Mouse (Mus musculus): ENCODE results near the gene Zic1.

Zic1 gene

GRCm38 (mm10) chr9:91384693-91385560, 19.3 kb upstream of the Zic1 start:
- no peak for DNase-seq (ENCODE audit: low spot score in 2 of 2)

GRCm38 (mm10) chr9:91384136-91384500, 18.5 kb upstream of the Zic1 start:
- DNase-seq (ENCODE audit: low spot score in 2 of 2), result no peak

GRCm38 (mm10) chr9:91383441-91384135, 18.0 kb upstream of the Zic1 start:
- DNase-seq (ENCODE audit: low spot score in 2 of 2), result no peak

- DNase-seq (ENCODE audit: low spot score in 2 of 2), result no peak
Measured at GRCm38 (mm10) chr9:91382471-91383255, 17.1 kb upstream of the Zic1 start.

GRCm38 (mm10) chr9:91382111-91382379, 16.4 kb upstream of the Zic1 start:
- no peak for DNase-seq (ENCODE audit: low spot score in 2 of 2)

- no peak for DNase-seq (ENCODE audit: low spot score in 2 of 2)
Measured at GRCm38 (mm10) chr9:91381284-91382110, 15.9 kb upstream of the Zic1 start.

- DNase-seq (ENCODE audit: low spot score in 2 of 2), result no peak
Measured at GRCm38 (mm10) chr9:91380458-91380914, 14.9 kb upstream of the Zic1 start.

GRCm38 (mm10) chr9:91379781-91380457, 14.3 kb upstream of the Zic1 start:
- DNase-seq (ENCODE audit: low spot score in 2 of 2), result no peak

- DNase-seq (ENCODE audit: low spot score in 2 of 2), result no peak
Measured at GRCm38 (mm10) chr9:91379300-91379635, 13.7 kb upstream of the Zic1 start.

GRCm38 (mm10) chr9:91378411-91379299, 13.0 kb upstream of the Zic1 start:
- DNase-seq (ENCODE audit: low spot score in 2 of 2), result no peak

GRCm38 (mm10) chr9:91377873-91378150, 12.2 kb upstream of the Zic1 start:
- no peak for DNase-seq (ENCODE audit: low spot score in 2 of 2)

GRCm38 (mm10) chr9:91377036-91377872, 11.6 kb upstream of the Zic1 start:
- DNase-seq (ENCODE audit: low spot score in 2 of 2), result no peak

- DNase-seq (ENCODE audit: low spot score in 2 of 2), result no peak
Measured at GRCm38 (mm10) chr9:91374665-91375064, 9.1 kb upstream of the Zic1 start.

GRCm38 (mm10) chr9:91373811-91374575, 8.4 kb upstream of the Zic1 start:
- no peak for DNase-seq (ENCODE audit: low spot score in 2 of 2)

GRCm38 (mm10) chr9:91371608-91372007, 6.0 kb upstream of the Zic1 start:
- DNase-seq (ENCODE audit: low spot score in 2 of 2), result no peak

- no peak for DNase-seq (ENCODE audit: low spot score in 2 of 2)
Measured at GRCm38 (mm10) chr9:91371011-91371410, 5.4 kb upstream of the Zic1 start.

GRCm38 (mm10) chr9:91370191-91370708, 4.6 kb upstream of the Zic1 start:
- no peak for DNase-seq (ENCODE audit: low spot score in 2 of 2)

- DNase-seq (ENCODE audit: low spot score in 2 of 2), result no peak
Measured at GRCm38 (mm10) chr9:91369293-91369991, 3.8 kb upstream of the Zic1 start.

Data from frontal cortex, postnatal 25 days (tissue).